Mouse (Mus musculus) brain, embryonic 18.5 days (tissue): ENCODE data around the gene Gucy1a1.
"Not testable (repeated sequence)": the region's sequence is repeated elsewhere in the genome, so short reads cannot be mapped to it uniquely, and the experiment has no call there.

Experiments used
- DNase-seq: peaks from one replicate; pipeline ENCODE4 v3.0.0-alpha.2; 2012; ENCODE audit warnings: low read depth, low spot score

Gucy1a1 gene

DNA sequence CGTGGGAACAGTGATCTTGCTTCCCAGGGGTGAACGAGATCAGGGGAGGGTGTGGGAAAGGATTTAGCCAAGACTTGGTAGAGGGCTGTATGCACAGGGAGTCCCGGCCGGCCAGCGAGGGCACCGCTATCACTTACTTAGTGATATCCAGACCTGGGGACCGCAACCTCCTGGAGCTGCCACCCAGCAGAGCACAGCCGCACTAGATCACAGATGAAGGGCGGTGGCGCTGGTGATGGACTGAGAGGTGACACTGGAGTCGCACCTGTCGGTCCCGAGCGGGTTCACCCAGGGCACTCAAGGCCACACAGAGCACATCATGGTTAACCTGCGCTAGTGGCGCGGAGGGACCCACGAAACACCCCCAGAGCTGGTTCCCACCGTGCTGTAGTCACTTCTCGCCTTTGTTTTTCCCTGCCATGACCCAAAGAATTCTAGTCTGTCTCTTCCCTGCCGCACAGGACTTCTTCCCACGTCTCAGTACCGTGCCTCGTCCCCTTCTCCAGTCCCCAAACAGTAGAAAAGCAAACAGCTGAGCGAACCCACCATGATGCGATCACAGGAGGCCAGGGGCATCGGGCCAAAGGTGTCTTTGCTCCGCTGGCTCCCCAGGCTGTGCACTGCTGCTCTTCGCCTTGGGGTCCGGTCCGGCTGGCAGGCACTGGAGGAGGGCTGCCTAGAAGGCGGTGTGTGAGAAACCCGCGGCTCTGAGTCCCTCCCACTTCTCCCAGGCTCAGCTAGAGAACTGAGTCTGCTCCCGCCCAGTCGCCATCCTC, at the start of gene Gucy1a1:
Gucy1a1 (minus strand) TSS at position 664 of the 776 bp plus-strand sequence.
- no peak for DNase-seq

GRCm38 (mm10) chr3:82191559-82192245, 46.1 kb upstream of the Gucy1a1 start:
- DNase-seq, result no peak

GRCm38 (mm10) chr3:82185626-82186025, 40.0 kb upstream of the Gucy1a1 start:
- no peak for DNase-seq

DNA sequence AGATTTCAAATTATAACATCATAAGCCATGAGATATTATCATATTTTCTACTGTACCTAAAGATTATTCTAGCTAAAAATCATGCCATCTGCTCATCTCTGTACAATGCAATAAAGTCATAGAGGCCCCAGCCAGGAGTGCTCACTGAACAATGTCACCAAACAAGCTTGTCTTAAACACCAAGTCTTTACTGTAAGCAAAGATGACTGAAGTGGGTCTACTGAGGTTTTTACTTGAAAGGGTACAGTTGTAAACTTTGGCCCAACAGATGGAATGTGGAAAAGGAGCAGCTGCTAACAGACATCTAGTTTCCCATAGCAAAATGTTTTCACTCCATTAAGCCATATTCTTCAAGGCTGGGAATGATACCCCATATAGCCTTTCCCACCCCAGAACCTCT, 35.9 kb upstream of the Gucy1a1 start:
- DNase-seq, result no peak

GRCm38 (mm10) chr3:82180253-82180652, 34.7 kb upstream of the Gucy1a1 start:
- DNase-seq, result no peak

GRCm38 (mm10) chr3:82175501-82175900, 29.9 kb upstream of the Gucy1a1 start:
- no peak for DNase-seq

DNA sequence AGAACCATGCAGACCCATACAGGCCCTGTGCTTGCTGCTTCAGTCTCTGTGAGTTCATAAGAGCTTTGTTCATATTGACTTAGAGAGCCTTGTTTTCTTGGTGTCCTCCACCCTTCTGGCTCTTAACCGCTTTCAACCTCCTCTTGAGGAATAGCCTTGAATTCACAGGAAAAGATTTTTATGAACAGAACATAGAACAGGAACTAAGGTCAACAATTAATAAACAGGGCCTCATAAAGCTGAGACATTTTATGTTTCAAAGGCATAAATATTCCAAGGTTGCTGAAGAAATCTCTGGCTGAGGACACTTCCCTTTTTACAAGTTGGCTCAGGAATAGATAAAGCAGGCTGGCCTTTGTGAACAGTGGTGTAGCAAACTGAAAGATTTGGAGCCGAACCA, 21.5 kb upstream of the Gucy1a1 start:
- DNase-seq, result no peak

- DNase-seq, result no peak
These were observed 20.3 kb upstream of the Gucy1a1 start for GRCm38 (mm10) chr3:82165937-82166336.

DNA sequence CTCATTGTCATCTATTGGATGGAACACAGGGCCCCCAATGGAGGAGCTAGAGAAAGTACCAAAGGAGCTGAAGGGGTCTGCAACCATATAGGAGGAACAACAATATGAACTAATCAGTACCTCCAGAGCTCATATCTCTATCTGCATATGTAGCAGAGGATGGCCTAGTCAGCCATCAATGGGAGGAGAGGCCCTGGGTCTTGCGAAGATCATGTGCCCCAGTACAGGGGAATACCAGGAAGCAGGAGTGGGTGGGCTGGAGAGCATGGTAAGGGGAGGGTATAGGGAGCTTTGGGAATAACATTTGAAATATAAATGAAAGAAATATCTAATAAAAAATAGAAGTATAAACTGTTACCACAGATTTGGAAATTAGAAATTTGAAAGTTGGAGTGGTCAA, 17.4 kb upstream of the Gucy1a1 start:
- not testable (repeated sequence) for DNase-seq

DNA sequence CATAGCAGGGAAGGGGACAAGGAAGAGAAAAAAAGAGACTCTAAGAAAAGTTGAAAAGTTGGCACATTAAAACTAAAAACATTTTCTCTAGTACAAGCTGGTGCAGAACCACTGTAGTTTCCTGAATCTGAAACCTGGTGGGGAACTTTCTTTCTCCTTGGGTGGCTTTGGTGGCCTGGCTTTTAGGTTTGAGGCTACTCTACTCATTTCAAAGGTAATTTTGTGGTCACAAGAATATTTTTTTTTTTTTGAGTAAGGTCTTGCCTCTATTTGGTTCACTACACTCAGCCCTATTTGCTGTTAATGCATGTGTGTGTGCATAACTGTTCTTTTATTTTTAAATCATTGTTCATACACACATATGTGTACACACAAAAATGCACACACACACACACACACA, 389 bp upstream of the Gucy1a1 start:
- DNase-seq, result no peak

- no peak for DNase-seq
These were observed 864 bp downstream of the Gucy1a1 start for GRCm38 (mm10) chr3:82144725-82145125.

DNA sequence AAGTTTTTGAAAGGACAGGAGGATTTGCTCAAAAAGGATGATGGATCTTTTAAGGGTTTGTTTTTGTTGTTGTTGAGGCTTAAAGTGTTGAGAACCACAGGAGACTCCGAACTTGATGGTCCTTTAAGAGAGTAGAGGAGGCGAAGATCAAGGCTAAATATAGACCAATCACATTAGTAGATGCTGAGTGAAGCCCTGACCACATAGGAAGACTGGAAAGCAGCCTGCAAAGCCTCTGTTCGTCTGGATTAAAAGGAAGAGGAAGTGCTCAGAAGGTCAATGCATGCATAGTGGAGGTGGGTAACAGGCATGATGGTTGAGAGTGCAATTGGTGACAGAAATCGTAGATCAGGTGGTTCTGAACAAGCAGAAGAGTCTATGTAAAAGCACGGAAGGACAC, 4.8 kb downstream of the Gucy1a1 start:
- DNase-seq, result no peak

GRCm38 (mm10) chr3:82138002-82138667, 7.5 kb downstream of the Gucy1a1 start:
- no peak for DNase-seq

DNA sequence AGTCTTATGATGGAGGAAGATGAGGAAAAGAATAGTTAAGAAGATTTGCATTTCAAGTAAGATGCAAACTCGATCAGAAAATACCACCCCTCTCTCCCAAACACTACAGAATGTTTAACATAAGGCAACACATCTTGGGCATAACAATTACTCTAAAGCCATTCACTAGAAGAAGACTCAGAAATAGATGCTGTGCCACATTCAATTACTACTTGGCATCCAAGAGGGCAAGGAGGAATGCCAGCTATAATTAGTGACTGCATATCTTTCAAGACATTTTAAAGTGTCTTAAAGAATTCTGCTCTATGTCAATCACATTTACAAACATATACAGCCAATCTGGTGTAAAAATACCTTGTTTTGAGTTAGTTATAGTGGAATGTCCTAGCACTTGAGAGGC, 10.1 kb downstream of the Gucy1a1 start:
- DNase-seq, result no peak

- no peak for DNase-seq
These were observed 16.3 kb downstream of the Gucy1a1 start for GRCm38 (mm10) chr3:82129258-82129657.

DNA sequence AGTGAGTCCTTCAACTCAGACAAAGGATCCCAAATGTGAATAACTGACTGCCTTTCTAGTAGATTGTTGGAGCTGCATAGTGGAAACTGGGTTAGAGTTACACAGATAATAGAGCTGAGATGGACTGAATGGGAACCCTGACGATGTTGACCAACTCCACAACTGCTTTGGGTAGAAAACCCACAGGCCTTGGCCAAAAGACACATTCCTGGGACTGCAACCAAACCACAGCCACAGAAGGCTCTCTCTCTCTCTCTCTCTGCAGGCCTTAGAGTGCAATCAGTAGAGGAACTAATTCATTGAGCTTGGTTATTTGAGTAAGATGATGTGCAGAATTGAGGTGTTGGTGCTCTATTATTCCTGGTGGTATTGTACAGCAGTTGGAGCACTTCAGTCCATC, 21.0 kb downstream of the Gucy1a1 start:
- no peak for DNase-seq

DNA sequence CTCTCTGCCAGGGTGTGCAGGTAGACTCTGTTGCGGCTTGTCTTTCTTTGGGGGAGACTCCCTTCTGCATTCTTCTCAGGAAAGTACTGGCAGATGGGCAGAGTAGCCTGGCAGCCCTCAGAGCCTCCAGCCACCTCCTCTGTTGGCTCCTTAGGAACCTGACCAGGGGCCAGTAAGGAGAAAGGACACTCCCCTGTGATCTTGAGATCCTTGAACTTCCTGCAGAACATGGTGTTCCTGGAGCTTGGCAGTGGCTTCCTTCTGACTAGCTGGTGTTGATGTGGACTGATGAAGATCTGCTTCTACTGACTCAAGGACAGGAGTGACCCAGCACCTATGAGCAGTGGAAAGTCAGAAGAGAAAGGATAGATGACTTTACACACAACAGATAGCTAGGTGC, 26.7 kb downstream of the Gucy1a1 start:
- DNase-seq, result no peak

DNA sequence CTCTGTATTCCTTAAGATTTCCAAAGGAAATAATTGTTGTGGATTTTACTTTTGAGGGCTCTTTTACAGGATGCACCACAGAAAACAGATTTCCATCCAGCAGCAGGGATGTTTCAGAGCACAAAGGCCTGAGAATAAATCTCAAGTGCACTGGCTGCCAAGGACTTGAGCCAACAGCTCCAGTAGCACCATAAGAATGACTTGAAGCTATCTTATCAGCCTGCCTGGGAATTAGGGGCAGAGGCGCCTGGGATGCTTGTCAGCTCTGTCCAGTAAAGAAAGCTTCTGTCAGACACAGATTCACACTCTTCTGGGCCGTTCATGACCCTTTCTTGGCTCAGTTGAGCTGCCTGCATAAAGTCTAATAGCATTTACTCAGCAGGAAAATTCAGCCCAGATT, 33.1 kb downstream of the Gucy1a1 start:
- no peak for DNase-seq

- no peak for DNase-seq
These were observed 33.6 kb downstream of the Gucy1a1 start for GRCm38 (mm10) chr3:82111986-82112385.

GRCm38 (mm10) chr3:82108951-82109350, 36.6 kb downstream of the Gucy1a1 start:
- DNase-seq, result no peak

- DNase-seq, result no peak
These were observed 41.4 kb downstream of the Gucy1a1 start for GRCm38 (mm10) chr3:82104229-82104628.

DNA sequence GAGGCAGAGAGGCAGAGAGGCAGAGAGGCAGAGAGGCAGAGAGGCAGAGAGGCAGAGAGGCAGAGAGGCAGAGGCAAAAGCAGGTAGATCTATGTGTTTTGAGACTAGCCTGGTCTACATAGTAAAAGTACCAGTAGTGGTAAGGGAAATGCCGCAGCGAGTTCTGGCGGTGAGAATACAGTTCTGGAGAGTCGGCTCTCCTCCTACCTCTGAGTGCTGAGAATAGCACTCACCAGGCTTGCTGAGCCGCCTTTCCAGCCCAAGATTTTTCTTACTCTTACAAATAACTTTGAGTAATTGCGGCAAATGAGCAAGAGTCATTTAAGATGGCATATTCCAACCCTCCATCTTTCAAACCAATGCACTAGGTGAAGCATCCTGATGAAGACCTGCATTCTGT, 46.5 kb downstream of the Gucy1a1 start:
- no peak for DNase-seq

- DNase-seq, result no peak
These were observed 48.8 kb downstream of the Gucy1a1 start for GRCm38 (mm10) chr3:82096801-82097200.
